Mouse (Mus musculus): ENCODE results near the gene Smox. TPM values are rescaled to one million over a fixed set of nuclear protein-coding genes. Genes with fewer than 3 reads are reported as not detected.

Gene Smox
- polyA plus RNA-seq, 1 experiment from 2014 or later, result 21.7 TPM

- Histone ChIP-seq H3K4me3 (ENCODE audit: low read length) (no peak overlapping the region), H3K27me3 (replicated peaks; ENCODE audit: control insufficient read depth, insufficient read depth, low read length) (no peaks in the 10 kb centered on the region), H3K4me1 (ENCODE audit: control insufficient read depth, insufficient read depth, low read length) (no peaks in the 10 kb centered on the region; the same call in 1 of the 2 replicates), H3K9ac (ENCODE audit: low read depth, low read length) (no peak overlapping the region), H3K27ac (ENCODE audit: low read length) (no peak overlapping the region), H3K4me2 (ENCODE audit: low read depth, low read length) (no peak overlapping the region), H3K9me3 (ENCODE audit: control insufficient read depth, low read length) (no peaks in the 10 kb centered on the region), H3K36me3 (ENCODE audit: control insufficient read depth, insufficient read depth, low read length) (no peaks in the 10 kb centered on the region; the same call in 1 of the 2 replicates)
- ATAC-seq, result no peak
- WGBS, result 37% methylated on average over 3 of the region's 3 CpGs
These were observed 27.5 kb downstream of the Smox start for GRCm38 (mm10) chr2:131518790-131519189.

GRCm38 (mm10) chr2:131520743-131521142 lies 29.4 kb downstream of the Smox start:
- WGBS, result 94% methylated on average over 19 of the region's 19 CpGs
- H3K4me3 ChIP-seq (ENCODE audit: low read length), result no peak overlapping the region
- ATAC-seq, result no peak

DNA sequence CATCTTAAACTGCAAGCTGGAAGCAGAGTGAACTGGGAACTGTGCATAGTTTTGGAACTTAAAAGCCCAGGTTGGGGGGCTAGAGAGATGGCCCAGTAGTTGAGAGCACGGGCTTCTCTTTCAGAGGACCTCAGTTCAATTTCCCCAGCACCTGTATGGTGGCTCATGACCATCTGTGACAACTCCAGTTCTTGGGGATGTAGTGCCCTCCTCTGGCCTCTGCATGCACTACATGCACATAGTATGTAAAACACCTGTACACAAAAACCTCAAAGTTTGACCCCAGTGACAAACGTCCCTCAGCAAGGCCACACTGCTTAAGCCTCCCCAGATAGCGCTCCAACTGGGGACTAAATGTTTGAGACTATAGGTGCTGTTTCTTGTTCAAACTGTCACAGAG lies 35.8 kb downstream of the Smox start:
- H3K27me3 ChIP-seq (replicated peaks; ENCODE audit: control insufficient read depth, insufficient read depth, low read length), result no peaks in the 10 kb centered on the region
- ATAC-seq, result no peak
- no peaks in the 10 kb centered on the region for H3K4me1 ChIP-seq (ENCODE audit: control insufficient read depth, insufficient read depth, low read length)
- H3K4me3 ChIP-seq (ENCODE audit: low read length), result no peak overlapping the region
- 47% methylated on average over 3 of the region's 3 CpGs for WGBS
- H3K9ac ChIP-seq (ENCODE audit: low read depth, low read length), result no peak overlapping the region
- H3K9me3 ChIP-seq (ENCODE audit: control insufficient read depth, low read length), result no peaks in the 10 kb centered on the region
- H3K4me2 ChIP-seq (ENCODE audit: low read depth, low read length), result no peak overlapping the region
- H3K36me3 ChIP-seq (ENCODE audit: control insufficient read depth, insufficient read depth, low read length), result no peaks in the 10 kb centered on the region
- H3K27ac ChIP-seq (ENCODE audit: low read length), result no peak overlapping the region

More at GRCm38 (mm10) chr2:131520743-131521142, 29.4 kb downstream of the Smox start:
- H3K9ac ChIP-seq (ENCODE audit: low read depth, low read length), result no peak overlapping the region
- no peaks in the 10 kb centered on the region; the same call in 1 of the 2 replicates for H3K36me3 ChIP-seq (ENCODE audit: control insufficient read depth, insufficient read depth, low read length)
- H3K9me3 ChIP-seq (ENCODE audit: control insufficient read depth, low read length), result no peaks in the 10 kb centered on the region
- no peaks in the 10 kb centered on the region for H3K27me3 ChIP-seq (replicated peaks; ENCODE audit: control insufficient read depth, insufficient read depth, low read length)
- H3K4me1 ChIP-seq (ENCODE audit: control insufficient read depth, insufficient read depth, low read length), result no peaks in the 10 kb centered on the region
- no peak overlapping the region for H3K27ac ChIP-seq (ENCODE audit: low read length)
- H3K4me2 ChIP-seq (ENCODE audit: low read depth, low read length), result no peak overlapping the region

DNA sequence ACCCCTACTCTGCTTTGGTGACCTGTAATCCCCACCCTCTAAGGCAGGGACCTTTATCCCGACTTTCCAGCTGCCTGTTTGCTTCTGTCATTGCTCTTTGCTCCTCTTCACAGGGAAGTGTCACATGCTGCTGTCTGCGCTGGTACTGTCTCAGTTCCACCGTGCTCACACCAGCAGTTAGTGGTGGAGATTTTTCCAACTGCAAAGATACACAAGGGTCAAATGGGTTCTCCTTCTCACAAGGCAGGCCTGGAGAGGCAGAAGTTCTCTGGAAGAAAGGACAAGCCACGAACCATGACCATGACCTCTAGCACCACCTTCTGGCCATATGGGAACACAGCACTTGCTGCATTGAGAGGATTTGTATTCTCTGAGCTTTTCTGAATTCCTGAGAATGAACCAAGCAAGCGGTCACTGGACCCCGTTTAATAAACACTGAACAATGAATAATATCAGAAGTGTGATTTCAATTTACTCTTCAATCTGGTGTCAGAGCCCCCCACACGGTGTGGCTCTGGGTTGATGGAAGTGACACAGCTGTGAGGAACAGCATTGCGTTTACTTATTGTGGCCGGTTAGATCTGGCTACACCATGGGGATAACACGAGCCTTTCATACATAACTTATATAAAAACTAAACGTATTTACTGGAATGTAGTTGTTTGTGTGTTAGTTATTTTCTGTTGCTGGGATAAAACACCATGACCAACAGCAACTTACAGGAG lies 38.8 kb downstream of the Smox start:
- Histone ChIP-seq H3K9me3 (ENCODE audit: control insufficient read depth, low read length) (no peaks in the 10 kb centered on the region), H3K27me3 (replicated peaks; ENCODE audit: control insufficient read depth, insufficient read depth, low read length) (no peaks in the 10 kb centered on the region), H3K4me1 (ENCODE audit: control insufficient read depth, insufficient read depth, low read length) (no peaks in the 10 kb centered on the region), H3K9ac (ENCODE audit: low read depth, low read length) (no peak overlapping the region), H3K36me3 (ENCODE audit: control insufficient read depth, insufficient read depth, low read length) (no peaks in the 10 kb centered on the region), H3K4me2 (ENCODE audit: low read depth, low read length) (no peak overlapping the region), H3K4me3 (ENCODE audit: low read length) (no peak overlapping the region), H3K27ac (ENCODE audit: low read length) (no peak overlapping the region)
- WGBS, result 32% methylated on average over 11 of the region's 11 CpGs
- peak; percentile 50 for ATAC-seq

- ATAC-seq, result no peak
- Histone ChIP-seq H3K4me2 (ENCODE audit: low read depth, low read length) (no peak overlapping the region), H3K36me3 (ENCODE audit: control insufficient read depth, insufficient read depth, low read length) (no peaks in the 10 kb centered on the region), H3K4me3 (ENCODE audit: low read length) (no peak overlapping the region), H3K9ac (ENCODE audit: low read depth, low read length) (no peak overlapping the region), H3K4me1 (ENCODE audit: control insufficient read depth, insufficient read depth, low read length) (no peaks in the 10 kb centered on the region), H3K27me3 (replicated peaks; ENCODE audit: control insufficient read depth, insufficient read depth, low read length) (no peaks in the 10 kb centered on the region), H3K27ac (ENCODE audit: low read length) (no peak overlapping the region), H3K9me3 (ENCODE audit: control insufficient read depth, low read length) (no peaks in the 10 kb centered on the region)
- WGBS, result 19% methylated on average over 9 of the region's 9 CpGs
These were observed 39.3 kb downstream of the Smox start for GRCm38 (mm10) chr2:131530623-131531008.

GRCm38 (mm10) chr2:131531271-131531670 lies 40.0 kb downstream of the Smox start:
- 86% methylated on average over 7 of the region's 7 CpGs for WGBS
- H3K9ac ChIP-seq (ENCODE audit: low read depth, low read length), result no peak overlapping the region
- H3K27ac ChIP-seq (ENCODE audit: low read length), result no peak overlapping the region
- no peak for ATAC-seq
- H3K4me2 ChIP-seq (ENCODE audit: low read depth, low read length), result no peak overlapping the region
- no peaks in the 10 kb centered on the region for H3K9me3 ChIP-seq (ENCODE audit: control insufficient read depth, low read length)
- H3K27me3 ChIP-seq (replicated peaks; ENCODE audit: control insufficient read depth, insufficient read depth, low read length), result no peaks in the 10 kb centered on the region
- H3K36me3 ChIP-seq (ENCODE audit: control insufficient read depth, insufficient read depth, low read length), result no peaks in the 10 kb centered on the region
- no peak overlapping the region for H3K4me3 ChIP-seq (ENCODE audit: low read length)
- no peaks in the 10 kb centered on the region for H3K4me1 ChIP-seq (ENCODE audit: control insufficient read depth, insufficient read depth, low read length)

DNA sequence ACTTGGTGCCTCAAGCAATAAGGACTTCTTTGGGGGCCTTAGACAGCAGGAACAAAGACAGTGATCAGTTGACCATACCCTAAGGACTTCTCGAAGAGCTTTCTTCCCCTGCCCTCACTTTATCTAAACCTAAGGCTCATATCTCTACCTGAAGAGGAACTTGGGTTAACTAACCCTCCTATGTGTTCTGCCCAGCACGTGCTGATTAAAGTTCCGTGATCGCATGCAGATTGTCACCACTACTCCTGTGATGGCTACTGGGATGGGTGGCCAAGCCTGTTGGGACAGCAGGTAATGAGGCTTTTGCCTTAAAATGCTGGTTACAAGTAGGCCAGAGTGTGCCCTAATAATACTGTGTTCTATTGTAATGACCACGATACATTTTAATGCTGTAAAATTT lies 43.9 kb downstream of the Smox start:
- Histone ChIP-seq H3K9me3 (ENCODE audit: control insufficient read depth, low read length) (no peaks in the 10 kb centered on the region), H3K27me3 (replicated peaks; ENCODE audit: control insufficient read depth, insufficient read depth, low read length) (no peaks in the 10 kb centered on the region)
- WGBS, result 89% methylated on average over 5 of the region's 5 CpGs

GRCm38 (mm10) chr2:131538341-131538740 lies 47.0 kb downstream of the Smox start:
- ATAC-seq, result no peak
- H3K27ac ChIP-seq (ENCODE audit: low read length), result no peak overlapping the region
- H3K27me3 ChIP-seq (replicated peaks; ENCODE audit: control insufficient read depth, insufficient read depth, low read length), result no peaks in the 10 kb centered on the region
- 59% methylated on average over 7 of the region's 7 CpGs for whole genome bisulfite sequencing
- no peak overlapping the region for H3K9ac ChIP-seq (ENCODE audit: low read depth, low read length)
- no peaks in the 10 kb centered on the region for H3K36me3 ChIP-seq (ENCODE audit: control insufficient read depth, insufficient read depth, low read length)
- H3K9me3 ChIP-seq (ENCODE audit: control insufficient read depth, low read length), result no peaks in the 10 kb centered on the region
- no peak overlapping the region for H3K4me3 ChIP-seq (ENCODE audit: low read length)
- H3K4me2 ChIP-seq (ENCODE audit: low read depth, low read length), result no peak overlapping the region
- H3K4me1 ChIP-seq (ENCODE audit: control insufficient read depth, insufficient read depth, low read length), result peaks cover 3% of the 10 kb centered on the region; the same call in 1 of the 2 replicates

More for the DNA sequence above, 43.9 kb downstream of the Smox start:
- H3K4me3 ChIP-seq (ENCODE audit: low read length), result no peak overlapping the region
- ATAC-seq, result no peak
- no peaks in the 10 kb centered on the region for H3K36me3 ChIP-seq (ENCODE audit: control insufficient read depth, insufficient read depth, low read length)
- H3K4me2 ChIP-seq (ENCODE audit: low read depth, low read length), result no peak overlapping the region
- no peak overlapping the region for H3K9ac ChIP-seq (ENCODE audit: low read depth, low read length)
- no peak overlapping the region for H3K27ac ChIP-seq (ENCODE audit: low read length)
- H3K4me1 ChIP-seq (ENCODE audit: control insufficient read depth, insufficient read depth, low read length), result peaks cover 3% of the 10 kb centered on the region; the same call in 1 of the 2 replicates

GRCm38 (mm10) chr2:131539780-131540179 lies 48.5 kb downstream of the Smox start:
- no peak overlapping the region for H3K9ac ChIP-seq (ENCODE audit: low read depth, low read length)
- no peaks in the 10 kb centered on the region for H3K36me3 ChIP-seq (ENCODE audit: control insufficient read depth, insufficient read depth, low read length)
- H3K4me3 ChIP-seq (ENCODE audit: low read length), result no peak overlapping the region
- no peak overlapping the region for H3K27ac ChIP-seq (ENCODE audit: low read length)
- WGBS, result 84% methylated on average over 6 of the region's 6 CpGs
- no peaks in the 10 kb centered on the region for H3K9me3 ChIP-seq (ENCODE audit: control insufficient read depth, low read length)
- H3K4me2 ChIP-seq (ENCODE audit: low read depth, low read length), result no peak overlapping the region
- peaks cover 3% of the 10 kb centered on the region; the same call in 1 of the 2 replicates for H3K4me1 ChIP-seq (ENCODE audit: control insufficient read depth, insufficient read depth, low read length)
- no peak for ATAC-seq
- no peaks in the 10 kb centered on the region for H3K27me3 ChIP-seq (replicated peaks; ENCODE audit: control insufficient read depth, insufficient read depth, low read length)

DNA sequence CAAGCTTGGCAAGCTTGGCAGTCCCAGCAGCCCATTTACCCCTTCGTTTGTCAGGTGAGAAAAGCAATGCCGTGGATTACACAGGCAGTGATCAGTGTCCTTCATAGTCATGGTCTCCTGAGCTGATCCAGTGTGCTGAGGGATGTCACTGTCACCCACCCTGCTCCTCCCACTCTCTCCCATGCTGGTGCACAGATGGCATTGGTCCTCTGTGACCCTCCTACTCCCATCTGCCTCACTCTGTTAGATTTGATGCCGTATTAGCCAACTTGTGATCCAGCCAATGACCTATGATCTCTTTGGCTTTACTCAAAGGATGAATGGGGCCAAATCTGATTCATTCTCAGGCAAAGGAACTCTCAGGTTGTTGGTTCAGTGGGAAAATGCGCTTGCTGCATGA lies 50.4 kb downstream of the Smox start:
- WGBS, result 82% methylated on average over 4 of the region's 4 CpGs
- ATAC-seq, result no peak
- Histone ChIP-seq H3K4me3 (ENCODE audit: low read length) (no peak overlapping the region), H3K27me3 (replicated peaks; ENCODE audit: control insufficient read depth, insufficient read depth, low read length) (peaks cover 10% of the 10 kb centered on the region), H3K4me1 (ENCODE audit: control insufficient read depth, insufficient read depth, low read length) (peaks cover 14% of the 10 kb centered on the region), H3K9ac (ENCODE audit: low read depth, low read length) (no peak overlapping the region), H3K9me3 (ENCODE audit: control insufficient read depth, low read length) (no peaks in the 10 kb centered on the region), H3K27ac (ENCODE audit: low read length) (no peak overlapping the region), H3K36me3 (ENCODE audit: control insufficient read depth, insufficient read depth, low read length) (no peaks in the 10 kb centered on the region), H3K4me2 (ENCODE audit: low read depth, low read length) (no peak overlapping the region)
